Mouse (Mus musculus) limb, embryonic 14.5 days (tissue): ENCODE measurements around the gene Cxcl16. TPM values are rescaled to one million over a fixed set of nuclear protein-coding genes. Genes with fewer than 3 reads are reported as not detected.

Source experiments
- ATAC-seq: fragments of 200-750 bp; cut with Nextera tagmentation; 2 replicates; pipeline ENCODE4 v1.8.0; 2017; ENCODE audit warnings: low read depth, moderate number of reproducible peaks, moderate TSS enrichment; ENCODE audit not compliant: low FRiP score
- DNase-seq: peaks from one replicate; pipeline ENCODE4 v3.0.0-alpha.2; 2015; ENCODE audit warnings: low spot score
- H3K27ac ChIP-seq: fragments of 300-500 bp; sonication (generic); replicated peaks from 2 replicates; pipeline ENCODE4 v1.5.1; 2014; ENCODE audit warnings: low read depth, mild to moderate bottlenecking, low read length, moderate library complexity, mixed read lengths
- H3K27me3 ChIP-seq: fragments of 300-500 bp; sonication (generic); 2 replicates; pipeline ENCODE4 v1.6.1; 2014; ENCODE audit warnings: low read length, mixed read lengths; ENCODE audit not compliant: control insufficient read depth, insufficient read depth
- H3K36me3 ChIP-seq: fragments of 300-500 bp; sonication (generic); 2 replicates; pipeline ENCODE4 v1.6.1; 2014; ENCODE audit warnings: mild to moderate bottlenecking, low read length, moderate library complexity, mixed read lengths; ENCODE audit not compliant: control insufficient read depth, insufficient read depth
- H3K4me1 ChIP-seq: fragments of 300-500 bp; sonication (generic); 2 replicates; pipeline ENCODE4 v1.6.1; 2014; ENCODE audit warnings: antibody characterized with exemption, low read length, mixed read lengths; ENCODE audit not compliant: control insufficient read depth, insufficient read depth
- H3K4me2 ChIP-seq: fragments of 300-500 bp; sonication (generic); replicated peaks from 2 replicates; pipeline ENCODE4 v1.6.1; 2014; ENCODE audit warnings: low read depth, mild to moderate bottlenecking, low read length, moderate library complexity; ENCODE audit not compliant: severe bottlenecking
- H3K4me3 ChIP-seq: fragments of 300-500 bp; sonication (generic); replicated peaks from 2 replicates; pipeline ENCODE4 v1.5.1; 2014; ENCODE audit warnings: low read length
- H3K9ac ChIP-seq: fragments of 300-500 bp; sonication (generic); 2 replicates; pipeline ENCODE4 v1.6.1; 2014; ENCODE audit warnings: mild to moderate bottlenecking, low read depth, low read length, moderate library complexity; ENCODE audit not compliant: severe bottlenecking
- H3K9me3 ChIP-seq: fragments of 300-500 bp; sonication (generic); 2 replicates; pipeline ENCODE4 v1.6.1; 2016; ENCODE audit warnings: low read length; ENCODE audit not compliant: control insufficient read depth
- POLR2A ChIP-seq: fragments of 200-500 bp; IDR thresholded peaks from 2 replicates; pipeline ENCODE4 v1.8.0; 2012; ENCODE audit warnings: inconsistent platforms, mild to moderate bottlenecking, moderate library complexity, borderline replicate concordance; ENCODE audit not compliant: insufficient read depth, insufficient read length; ENCODE audit errors: extremely low read depth
- WGBS: fragments of 180-500 bp; shearing (Covaris S2); extraction: QIAGEN DNeasy Blood & Tissue Kit; methylation state at CpG from one replicate; pipeline ENCODE4 v1.1.7; 2014; 5-methylcytosine and 5-hydroxymethylcytosine counted together
- polyA plus RNA-seq, 2 experiments: library from polyadenylated mRNA; depleted of rRNA in 1 of 2; stranded (reverse) in 1 of 2; unstranded in 1 of 2; fragments of >200 nt; fragmentation: Nextera tagmentation in 1 of 2; extraction: Ambion mirVana in 1 of 2; gene quantifications; 2 replicates each; pipeline versions ENCODE4 v1.2.1 to v1.2.3; 2012 to 2014

Gene Cxcl16
- polyA plus RNA-seq, 2 experiments, result 5.9 to 6.3 TPM

DNA sequence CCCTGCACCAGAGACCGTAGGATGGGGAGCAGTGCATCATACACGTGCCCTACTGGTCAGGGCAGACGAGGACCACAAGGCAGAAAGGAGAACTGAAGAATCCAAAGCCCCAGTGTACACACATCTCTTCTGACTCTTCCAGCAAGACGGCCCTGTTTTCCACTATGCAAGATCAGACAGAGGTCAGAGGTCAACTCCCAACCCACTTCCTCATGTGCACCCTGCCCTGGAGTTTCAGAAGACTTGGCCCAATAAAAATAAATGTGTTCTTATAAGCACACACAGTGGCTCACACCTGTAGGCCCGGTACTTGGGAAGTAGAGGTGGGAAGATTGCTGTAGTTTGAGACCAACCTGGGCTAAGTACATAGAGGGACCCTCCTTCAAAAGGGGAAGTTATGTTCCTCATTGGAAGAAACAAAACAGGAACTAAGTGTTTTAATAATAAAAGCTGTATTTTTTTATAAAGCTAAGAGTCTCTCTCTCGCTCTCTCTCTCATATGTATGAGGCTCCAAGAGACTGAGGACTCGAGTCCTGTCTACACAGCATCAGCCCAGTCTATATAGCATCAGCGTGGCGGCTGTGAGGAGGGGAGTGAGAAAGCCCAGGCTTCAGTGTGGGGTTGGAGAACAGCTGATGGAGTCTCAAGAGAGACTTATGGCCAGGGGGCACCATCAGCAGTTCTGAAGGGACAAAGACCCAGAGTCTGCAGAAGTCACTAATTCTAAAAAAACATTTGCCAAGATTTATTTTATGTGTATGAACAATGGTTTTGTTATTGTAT, 6.3 kb downstream of the Cxcl16 start:
- no peak overlapping the region for H3K4me2 ChIP-seq
- no peaks in the 10 kb centered on the region for H3K9me3 ChIP-seq
- ATAC-seq (no peak), DNase-seq (no peak)
- 86% methylated on average over 9 of the region's 9 CpGs for WGBS
- H3K27me3 ChIP-seq, result peaks cover under 1% of the 10 kb centered on the region; the same call in 1 of the 2 replicates
- H3K4me1 ChIP-seq, result peaks cover 7% of the 10 kb centered on the region
- H3K36me3 ChIP-seq, result peaks cover 6% of the 10 kb centered on the region
- H3K4me3 ChIP-seq, result no peak overlapping the region
- no peak overlapping the region for H3K27ac ChIP-seq
- TF ChIP-seq POLR2A, result no peak
- H3K9ac ChIP-seq, result no peak overlapping the region

DNA sequence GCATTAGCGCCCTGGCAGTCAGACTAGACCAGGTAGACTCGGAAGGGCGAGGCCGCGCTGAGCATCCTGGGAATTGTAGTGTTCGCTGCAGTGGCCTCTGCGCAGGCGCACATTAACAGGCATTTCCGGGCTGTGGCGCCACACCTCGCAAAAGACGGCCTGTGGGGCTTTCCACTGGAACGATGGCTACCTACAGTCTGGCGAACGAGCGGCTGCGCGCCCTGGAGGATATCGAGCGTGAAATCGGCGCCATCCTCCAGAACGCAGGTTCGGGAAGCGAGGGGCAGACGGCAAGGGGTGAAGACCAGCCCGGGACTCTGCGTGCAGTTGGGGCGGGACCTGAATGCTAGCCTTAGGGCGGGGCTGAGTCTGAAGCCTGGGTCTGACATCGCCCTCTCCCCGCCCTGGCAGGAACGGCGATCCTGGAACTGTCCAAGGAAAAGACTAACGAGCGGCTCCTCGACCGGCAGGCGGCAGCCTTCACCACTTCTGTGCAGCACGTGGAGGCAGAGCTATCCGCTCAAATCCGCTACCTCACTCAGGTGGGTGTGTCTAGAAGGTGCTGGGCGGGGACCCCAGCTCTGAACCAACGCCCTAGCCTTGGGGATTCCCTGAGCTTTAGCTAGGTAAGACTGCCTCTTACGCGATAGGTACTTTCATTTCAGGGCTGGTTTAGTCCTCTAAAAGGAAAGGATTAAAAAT, 7.8 kb downstream of the Cxcl16 start, which contains the start of gene Med11:
TSS of gene Med11 (plus strand) at position 123 of the 702 bp plus-strand sequence.
- DNase-seq, result peak; percentile 97
- peaks cover 6% of the 10 kb centered on the region for H3K4me1 ChIP-seq
- peak within 1 kb of the TSS; percentile 74 for H3K9ac ChIP-seq
- peak within 1 kb of the TSS; percentile 51 for H3K4me2 ChIP-seq
- peaks cover 6% of the 10 kb centered on the region for H3K36me3 ChIP-seq
- H3K9me3 ChIP-seq, result no peaks in the 10 kb centered on the region
- TF ChIP-seq POLR2A, result peak; percentile 60; the same call in 1 of the 2 replicates
- no peaks in the 10 kb centered on the region for H3K27me3 ChIP-seq
- peak within 1 kb of the TSS; percentile 96 for H3K27ac ChIP-seq
- ATAC-seq, result peak; percentile 98
- under 1% methylated on average over 45 of the region's 46 CpGs for WGBS
- peak within 1 kb of the TSS; percentile 70 for H3K4me3 ChIP-seq

DNA sequence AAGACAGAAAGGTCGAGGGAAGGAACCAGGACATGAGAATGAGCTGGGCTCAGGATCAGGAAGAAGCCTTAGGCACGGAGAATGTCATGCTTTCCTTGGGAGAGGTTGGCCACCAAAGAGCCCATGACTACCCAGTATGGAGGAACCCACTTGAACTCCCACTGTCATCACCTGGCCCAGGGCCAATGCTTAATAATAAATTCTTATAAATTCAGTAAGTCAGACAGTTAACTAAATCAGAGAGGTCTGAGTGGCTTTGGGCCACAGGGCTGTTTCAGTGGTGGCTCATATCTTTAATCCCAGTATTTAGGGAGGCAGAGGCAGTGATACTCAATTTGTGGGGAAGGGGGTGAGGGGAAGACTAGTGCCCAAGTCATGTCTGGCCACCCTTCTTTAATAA, 8.9 kb downstream of the Cxcl16 start:
- Histone ChIP-seq H3K9me3 (no peaks in the 10 kb centered on the region), H3K27me3 (no peaks in the 10 kb centered on the region), H3K4me1 (peaks cover 6% of the 10 kb centered on the region), H3K9ac (no peak overlapping the region), H3K27ac (no peak overlapping the region), H3K4me2 (peak overlapping the region; percentile 51; the same call in 1 of the 2 replicates), H3K4me3 (no peak overlapping the region), H3K36me3 (peaks cover 6% of the 10 kb centered on the region)
- 87% methylated on average over 2 of the region's 2 CpGs for WGBS
- ATAC-seq (no peak), DNase-seq (no peak)
- no peak for TF ChIP-seq POLR2A

DNA sequence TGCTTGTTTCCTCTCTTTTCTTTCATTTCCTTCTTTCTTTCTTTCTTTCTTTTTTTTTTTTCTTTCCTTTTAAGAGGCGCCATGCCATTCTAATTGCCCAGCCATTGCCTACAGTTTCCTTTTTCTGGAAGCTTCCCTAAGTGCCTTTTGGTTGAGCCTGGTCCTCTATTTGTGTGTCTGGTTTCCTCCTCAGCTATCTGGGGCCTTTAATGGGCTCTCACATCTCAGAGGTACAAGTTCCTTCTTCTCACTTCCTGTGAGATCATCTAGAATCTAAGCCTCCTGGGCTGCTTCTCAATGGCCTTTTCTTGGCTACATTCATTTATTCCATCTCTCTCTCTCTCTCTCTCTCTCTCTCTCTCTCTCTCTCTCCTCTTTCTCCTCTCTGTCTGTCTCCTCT, 12.4 kb downstream of the Cxcl16 start:
- Histone ChIP-seq H3K4me2 (no peak overlapping the region), H3K4me3 (no peak overlapping the region), H3K27me3 (no peaks in the 10 kb centered on the region), H3K4me1 (no peaks in the 10 kb centered on the region; the same call in 1 of the 2 replicates), H3K9ac (no peak overlapping the region), H3K27ac (no peak overlapping the region), H3K9me3 (no peaks in the 10 kb centered on the region), H3K36me3 (no peaks in the 10 kb centered on the region)
- DNase-seq (no peak), ATAC-seq (no peak)
- WGBS, result 67% methylated on average over 1 of the region's 1 CpGs
- TF ChIP-seq POLR2A, result no peak

DNA sequence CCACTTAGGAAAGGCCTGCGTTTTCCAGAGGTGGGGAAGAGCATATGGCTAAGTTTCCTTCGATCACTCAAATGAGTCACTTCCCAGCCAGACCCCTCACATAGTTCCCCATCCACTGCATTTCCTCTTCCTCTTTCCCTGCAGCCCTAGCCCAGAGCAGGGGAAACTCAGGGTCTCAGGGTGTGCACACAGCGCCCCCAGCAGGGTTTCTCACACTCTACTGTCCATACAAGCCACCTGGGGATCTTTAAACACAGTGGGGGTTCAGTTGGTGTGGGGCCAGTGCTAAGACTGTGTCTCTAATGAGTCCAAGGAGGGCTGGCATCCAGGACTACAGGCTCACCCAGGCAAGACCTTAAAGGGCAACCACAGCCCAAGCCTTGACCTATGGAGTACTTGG, 13.0 kb downstream of the Cxcl16 start:
- Histone ChIP-seq H3K4me3 (no peak overlapping the region), H3K9ac (no peak overlapping the region), H3K9me3 (no peaks in the 10 kb centered on the region), H3K4me2 (no peak overlapping the region), H3K36me3 (no peaks in the 10 kb centered on the region), H3K27ac (no peak overlapping the region), H3K27me3 (no peaks in the 10 kb centered on the region), H3K4me1 (no peaks in the 10 kb centered on the region)
- 46% methylated on average over 3 of the region's 3 CpGs for WGBS
- ATAC-seq (no peak), DNase-seq (no peak)
- TF ChIP-seq POLR2A, result no peak
